Mouse (Mus musculus) liver, postnatal 0 days (tissue): ENCODE data around the gene Atxn1.

Experiments used
- CTCF ChIP-seq: sonication (generic); IDR thresholded peaks from 2 replicates; pipeline ENCODE4 v1.5.1; 2016; ENCODE audit warnings: antibody characterized with exemption, low read depth
- EP300 ChIP-seq: IDR thresholded peaks from 2 replicates; pipeline ENCODE4 v1.6.1; 2016; ENCODE audit warnings: antibody characterized with exemption, low read depth, mild to moderate bottlenecking

GRCm38 (mm10) chr13:45524791-45525435 lies 439.9 kb downstream of the Atxn1 start:
- no peak for TF ChIP-seq CTCF
- no peak for TF ChIP-seq EP300
